Mouse (Mus musculus) MEL (cell line): ENCODE results near the gene Fem1b.

Experiments
- CTCF ChIP-seq, 3 experiments: IDR thresholded peaks in 2 of 3; conservative IDR thresholded peaks in 1 of 3; 2 replicates each; pipeline ENCODE4 v1.5.1; 2011 to 2012; ENCODE audit warnings: low read length in 3 of 3, low read depth in 2 of 3, mild to moderate bottlenecking in 2 of 3, improper control_type of control experiment in 1 of 3, inconsistent platforms in 1 of 3, mixed read lengths in 1 of 3, moderate library complexity in 1 of 3; ENCODE audit not compliant: control insufficient read depth in 1 of 3, insufficient read depth in 1 of 3, poor library complexity in 1 of 3, severe bottlenecking in 1 of 3
- GATA1 ChIP-seq: IDR thresholded peaks from 2 replicates; pipeline ENCODE4 v1.6.1; 2011; ENCODE audit warnings: low read depth, low read length, improper control_type of control experiment
- KAT2A ChIP-seq: conservative IDR thresholded peaks from 2 replicates; pipeline ENCODE4 v1.6.1; 2012; ENCODE audit warnings: low read depth, low read length, improper control_type of control experiment, inconsistent platforms
- MXI1 ChIP-seq: IDR thresholded peaks from 2 replicates; pipeline ENCODE4 v1.6.1; 2011; ENCODE audit warnings: mild to moderate bottlenecking, low read depth, low read length, improper control_type of control experiment
- NELFE ChIP-seq: IDR thresholded peaks from 2 replicates; pipeline ENCODE4 v1.6.1; 2011; ENCODE audit warnings: low read depth, low read length, improper control_type of control experiment
- POLR2A ChIP-seq, 2 experiments: IDR thresholded peaks; 2 replicates each; pipeline ENCODE4 v1.6.1; 2011 to 2012; ENCODE audit warnings: low read length in 2 of 2, mild to moderate bottlenecking in 2 of 2, control low read depth in 1 of 2, improper control_type of control experiment in 1 of 2, low read depth in 1 of 2, moderate library complexity in 1 of 2; ENCODE audit not compliant: control insufficient read depth in 1 of 2, insufficient read depth in 1 of 2, poor library complexity in 1 of 2
- TBP ChIP-seq: IDR thresholded peaks from 2 replicates; pipeline ENCODE4 v1.8.0; 2011; ENCODE audit warnings: low read depth, low read length, improper control_type of control experiment

DNA sequence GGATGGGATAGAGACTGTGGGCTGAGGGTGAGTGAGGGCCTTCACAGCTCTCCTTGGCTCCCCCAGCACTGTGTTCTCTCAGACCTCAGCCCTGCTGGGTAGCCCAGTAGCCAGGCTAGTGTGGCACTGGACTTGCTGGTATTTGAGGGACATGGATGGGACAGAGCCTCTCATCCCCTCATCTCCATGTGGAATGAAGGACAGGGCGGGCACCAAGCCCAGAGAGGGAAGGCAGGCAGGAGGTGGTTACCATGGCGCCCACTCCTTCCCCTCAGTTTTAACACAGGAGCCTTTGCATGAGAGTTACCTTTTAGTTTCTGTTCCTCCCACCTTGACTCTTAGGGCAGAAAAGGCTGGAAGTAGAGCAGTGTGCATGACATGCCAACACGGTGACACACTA lies 36.9 kb upstream of the Fem1b start:
- TF ChIP-seq NELFE (no peak), KAT2A (no peak), POLR2A (IDR thresholded peaks at IDR 0.05; ENCODE audit: control insufficient read depth in 1 of 2, insufficient read depth in 1 of 2, low read depth in 1 of 2, low read length in 2 of 2, poor library complexity in 1 of 2) (no peak), MXI1 (no peak), GATA1 (no peak), TBP (no peak), CTCF (IDR thresholded peaks at IDR 0.05 in 2 of 3, conservative IDR thresholded peaks at IDR 0.05 in 1 of 3; ENCODE audit: control insufficient read depth in 1 of 3, insufficient read depth in 1 of 3, low read depth in 2 of 3, low read length in 3 of 3, poor library complexity in 1 of 3, severe bottlenecking in 1 of 3) (no peak)
